Mouse (Mus musculus): ENCODE results near the gene Zar1l. TPM values are rescaled to one million over a fixed set of nuclear protein-coding genes. Genes with fewer than 3 reads are reported as not detected.
"Not testable (repeated sequence)": the region's sequence is repeated elsewhere in the genome, so short reads cannot be mapped to it uniquely, and the experiment has no call there.

Gene Zar1l
- total RNA-seq (2015; ENCODE audit: low replicate concordance) = not detected in 2 replicates
- total RNA-seq (2017; ENCODE audit: low replicate concordance) = not detected in 2 replicates

GRCm38 (mm10) chr5:150518064-150518463, at the start of gene Zar1l:
TSS of gene Zar1l (minus strand) at chr5:150518164.
- no peak for ATAC-seq (replicated peaks; ENCODE audit: low FRiP score, poor library complexity, severe bottlenecking)

GRCm38 (mm10) chr5:150566971-150567370, 49.0 kb upstream of the Zar1l start:
- ATAC-seq (replicated peaks; ENCODE audit: low FRiP score, poor library complexity, severe bottlenecking) = no peak

GRCm38 (mm10) chr5:150566226-150566625, 48.3 kb upstream of the Zar1l start:
- ATAC-seq (replicated peaks; ENCODE audit: low FRiP score, poor library complexity, severe bottlenecking) = no peak

- ATAC-seq (replicated peaks; ENCODE audit: low FRiP score, poor library complexity, severe bottlenecking) = no peak
Observed at GRCm38 (mm10) chr5:150564426-150564825, 46.5 kb upstream of the Zar1l start.

GRCm38 (mm10) chr5:150561783-150562182, 43.8 kb upstream of the Zar1l start:
- ATAC-seq (replicated peaks; ENCODE audit: low FRiP score, poor library complexity, severe bottlenecking) = no peak

- ATAC-seq (replicated peaks; ENCODE audit: low FRiP score, poor library complexity, severe bottlenecking) = no peak
Observed at GRCm38 (mm10) chr5:150561376-150561775, 43.4 kb upstream of the Zar1l start.

- ATAC-seq (replicated peaks; ENCODE audit: low FRiP score, poor library complexity, severe bottlenecking) = no peak
Observed at GRCm38 (mm10) chr5:150560851-150561250, 42.9 kb upstream of the Zar1l start.

- ATAC-seq (replicated peaks; ENCODE audit: low FRiP score, poor library complexity, severe bottlenecking) = no peak
Observed at GRCm38 (mm10) chr5:150559519-150560103, 41.6 kb upstream of the Zar1l start.

- no peak for ATAC-seq (replicated peaks; ENCODE audit: low FRiP score, poor library complexity, severe bottlenecking)
Observed at GRCm38 (mm10) chr5:150551637-150552036, 33.7 kb upstream of the Zar1l start.

- no peak for ATAC-seq (replicated peaks; ENCODE audit: low FRiP score, poor library complexity, severe bottlenecking)
Observed at GRCm38 (mm10) chr5:150543184-150543583, 25.2 kb upstream of the Zar1l start.

GRCm38 (mm10) chr5:150541302-150541701, 23.3 kb upstream of the Zar1l start:
- no peak for ATAC-seq (replicated peaks; ENCODE audit: low FRiP score, poor library complexity, severe bottlenecking)

GRCm38 (mm10) chr5:150525239-150525638, 7.3 kb upstream of the Zar1l start:
- ATAC-seq (replicated peaks; ENCODE audit: low FRiP score, poor library complexity, severe bottlenecking) = no peak

GRCm38 (mm10) chr5:150522867-150523234, 4.9 kb upstream of the Zar1l start:
- ATAC-seq (replicated peaks; ENCODE audit: low FRiP score, poor library complexity, severe bottlenecking) = peak; percentile 27; the same call in 1 of the 2 replicates

GRCm38 (mm10) chr5:150521937-150522866, 4.2 kb upstream of the Zar1l start, which contains the start of gene Brca2:
TSS of gene Brca2 (plus strand) at chr5:150522630.
- ATAC-seq (replicated peaks; ENCODE audit: low FRiP score, poor library complexity, severe bottlenecking) = peak; percentile 99

GRCm38 (mm10) chr5:150519551-150519950, 1.6 kb upstream of the Zar1l start:
- ATAC-seq (replicated peaks; ENCODE audit: low FRiP score, poor library complexity, severe bottlenecking) = no peak

GRCm38 (mm10) chr5:150514027-150514426, 3.9 kb downstream of the Zar1l start:
- ATAC-seq (replicated peaks; ENCODE audit: low FRiP score, poor library complexity, severe bottlenecking) = no peak

- no peak for ATAC-seq (replicated peaks; ENCODE audit: low FRiP score, poor library complexity, severe bottlenecking)
Observed at GRCm38 (mm10) chr5:150513264-150513663, 4.7 kb downstream of the Zar1l start.

GRCm38 (mm10) chr5:150510451-150511225, 7.3 kb downstream of the Zar1l start:
- no peak for ATAC-seq (replicated peaks; ENCODE audit: low FRiP score, poor library complexity, severe bottlenecking)

GRCm38 (mm10) chr5:150495792-150496191, 22.2 kb downstream of the Zar1l start:
- ATAC-seq (replicated peaks; ENCODE audit: low FRiP score, poor library complexity, severe bottlenecking) = peak; percentile 81; the same call in 1 of the 2 replicates

- ATAC-seq (replicated peaks; ENCODE audit: low FRiP score, poor library complexity, severe bottlenecking) = not testable (repeated sequence)
Observed at GRCm38 (mm10) chr5:150491573-150492173, 26.3 kb downstream of the Zar1l start.

Measured in erythroid progenitor cell, adult 5-6 weeks (primary cell).